Mouse (Mus musculus) embryonic facial prominence, embryonic 12.5 days (tissue): Measurements from ENCODE around the gene Bud13. TPM values are rescaled to one million over a fixed set of nuclear protein-coding genes. Genes with fewer than 3 reads are reported as not detected.
"Not testable (repeated sequence)": the region's sequence is repeated elsewhere in the genome, so short reads cannot be mapped to it uniquely, and the experiment has no call there.

Source experiments
- ATAC-seq: fragments of 200-750 bp; cut with Nextera tagmentation; 2 replicates; pipeline ENCODE4 v1.8.0; 2017; ENCODE audit not compliant: insufficient number of reproducible peaks, insufficient read depth, low FRiP score, low TSS enrichment
- H3K27ac ChIP-seq: fragments of 300-500 bp; sonication (generic); 2 replicates; pipeline ENCODE4 v1.5.1; 2016; ENCODE audit warnings: mild to moderate bottlenecking
- H3K27me3 ChIP-seq: fragments of 300-500 bp; sonication (generic); 2 replicates; pipeline ENCODE4 v1.6.1; 2016; ENCODE audit warnings: mild to moderate bottlenecking, moderate library complexity
- H3K36me3 ChIP-seq: fragments of 300-500 bp; sonication (generic); 2 replicates; pipeline ENCODE4 v1.6.1; 2016; ENCODE audit warnings: mild to moderate bottlenecking
- H3K4me1 ChIP-seq: fragments of 300-500 bp; sonication (generic); 2 replicates; pipeline ENCODE4 v1.6.1; 2016
- H3K4me2 ChIP-seq: fragments of 300-500 bp; sonication (generic); replicated peaks from 2 replicates; pipeline ENCODE4 v1.6.1; 2016; ENCODE audit warnings: mild to moderate bottlenecking, moderate library complexity
- H3K4me3 ChIP-seq: fragments of 300-500 bp; sonication (generic); 2 replicates; pipeline ENCODE4 v1.5.1; 2016; ENCODE audit warnings: mild to moderate bottlenecking
- H3K9ac ChIP-seq: fragments of 300-500 bp; sonication (generic); 2 replicates; pipeline ENCODE4 v1.6.1; 2016; ENCODE audit warnings: mild to moderate bottlenecking, moderate library complexity
- H3K9me3 ChIP-seq: fragments of 300-500 bp; sonication (generic); 2 replicates; pipeline ENCODE4 v1.6.1; 2016; ENCODE audit warnings: mild to moderate bottlenecking, moderate library complexity
- WGBS: fragments of 180-500 bp; shearing (Covaris S2); methylation state at CpG from one replicate; pipeline ENCODE4 v1.1.7; 2016; 5-methylcytosine and 5-hydroxymethylcytosine counted together
- polyA plus RNA-seq: library from polyadenylated mRNA; unstranded; fragments of >200 nt; fragmentation: Nextera tagmentation; extraction: Ambion mirVana; gene quantifications from 2 replicates; pipeline ENCODE4 v1.2.1, GENCODE M21; 2016

The Bud13 gene
- polyA plus RNA-seq, 1 experiment from 2014 or later, result 35.7 TPM

DNA sequence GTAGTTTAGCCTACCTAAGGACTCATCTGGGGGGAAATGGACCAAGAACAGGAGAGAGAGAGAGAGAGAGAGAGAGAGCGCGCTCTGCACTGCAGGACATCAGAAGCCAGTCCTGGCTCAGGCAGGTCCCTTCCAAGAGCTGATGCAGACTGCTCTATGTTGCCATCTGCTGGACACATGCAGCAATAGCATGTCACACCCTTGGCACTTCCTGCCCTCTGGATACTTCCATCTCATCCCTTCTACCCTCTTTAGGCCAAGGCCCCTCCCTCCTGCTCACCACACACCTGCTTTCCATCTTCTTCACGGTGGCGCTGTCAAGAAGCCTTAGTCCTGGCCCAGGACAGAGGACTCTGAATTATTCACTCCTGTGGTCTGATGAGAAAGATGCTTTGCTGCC is 31.7 kb downstream of the Bud13 start:
- no peak overlapping the region for H3K4me3 ChIP-seq
- peaks cover 11% of the 10 kb centered on the region; the same call in 1 of the 2 replicates for H3K4me1 ChIP-seq
- no peak overlapping the region for H3K4me2 ChIP-seq
- peaks cover 3% of the 10 kb centered on the region; the same call in 1 of the 2 replicates for H3K9me3 ChIP-seq
- 4% methylated on average over 4 of the region's 4 CpGs for WGBS
- no peak overlapping the region for H3K27ac ChIP-seq
- no peaks in the 10 kb centered on the region; the same call in 1 of the 2 replicates for H3K27me3 ChIP-seq
- no peak overlapping the region for H3K9ac ChIP-seq
- ATAC-seq, result 0 out of 2 replicates have a peak, but pooled peaks have one; percentile 41
- H3K36me3 ChIP-seq, result no peaks in the 10 kb centered on the region

GRCm38 (mm10) chr9:46314921-46315320 is 32.1 kb downstream of the Bud13 start:
- Histone ChIP-seq H3K4me1 (peaks cover 11% of the 10 kb centered on the region; the same call in 1 of the 2 replicates), H3K27me3 (no peaks in the 10 kb centered on the region), H3K9ac (no peak overlapping the region), H3K4me3 (no peak overlapping the region), H3K9me3 (peaks cover 3% of the 10 kb centered on the region; the same call in 1 of the 2 replicates), H3K27ac (no peak overlapping the region), H3K36me3 (no peaks in the 10 kb centered on the region), H3K4me2 (no peak overlapping the region)
- 0 out of 2 replicates have a peak, but pooled peaks have one; percentile 24 for ATAC-seq
- 48% methylated on average over 2 of the region's 2 CpGs for WGBS

DNA sequence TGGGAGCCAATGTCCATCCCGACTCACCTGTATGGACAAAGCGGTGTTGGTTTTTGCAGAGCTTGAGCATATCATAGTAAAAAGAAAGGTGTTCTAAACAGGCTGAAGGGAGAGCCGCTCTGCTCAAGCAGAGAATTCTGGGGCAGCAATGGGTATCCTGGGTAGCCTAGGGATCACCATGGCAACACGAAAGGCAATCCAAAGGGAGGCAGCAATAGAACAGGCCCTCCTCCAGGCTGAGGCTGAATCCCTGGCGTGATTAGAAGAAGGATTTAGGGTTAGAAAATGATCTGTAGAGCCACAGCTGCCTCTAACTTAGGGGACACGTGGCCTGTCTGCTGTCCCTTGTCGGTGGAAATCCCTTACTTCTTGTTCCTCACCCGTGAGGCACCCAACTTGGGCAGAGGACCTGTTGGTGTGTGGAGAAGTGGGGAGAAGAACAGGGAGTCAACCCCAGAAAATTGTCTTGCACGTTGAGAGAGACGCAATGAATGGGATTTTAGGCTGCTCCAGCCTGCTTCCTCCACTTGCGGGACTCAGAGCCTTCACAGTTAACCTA is 33.1 kb downstream of the Bud13 start:
- Histone ChIP-seq H3K4me2 (no peak overlapping the region), H3K9ac (no peak overlapping the region), H3K4me3 (no peak overlapping the region), H3K27ac (no peak overlapping the region; the same call in 1 of the 2 replicates), H3K4me1 (peaks cover 11% of the 10 kb centered on the region; the same call in 1 of the 2 replicates), H3K9me3 (peaks cover 3% of the 10 kb centered on the region; the same call in 1 of the 2 replicates), H3K27me3 (no peaks in the 10 kb centered on the region), H3K36me3 (no peaks in the 10 kb centered on the region)
- WGBS, result 35% methylated on average over 11 of the region's 11 CpGs
- ATAC-seq, result no peak

DNA sequence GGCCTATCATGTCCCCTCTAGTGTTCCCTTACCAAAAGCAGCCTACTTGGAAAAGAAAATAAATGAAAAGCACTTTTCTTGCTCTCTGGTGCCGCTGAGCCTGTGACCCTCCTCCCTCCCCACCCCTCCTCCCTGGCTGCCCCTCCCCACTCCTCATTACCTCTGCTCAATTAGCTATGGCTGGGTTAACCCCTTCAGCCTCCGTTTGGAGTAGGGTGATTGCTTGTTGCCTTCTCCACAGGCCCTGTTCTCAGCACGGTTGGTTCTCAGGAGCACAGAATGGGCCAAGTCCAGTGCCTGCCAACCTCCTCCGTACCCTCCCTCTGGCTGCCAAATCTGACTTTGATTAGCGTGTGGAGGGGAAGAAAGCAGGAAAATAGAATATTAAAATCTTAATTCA is 33.6 kb downstream of the Bud13 start:
- Histone ChIP-seq H3K27ac (no peak overlapping the region), H3K9ac (no peak overlapping the region), H3K4me1 (peaks cover 11% of the 10 kb centered on the region; the same call in 1 of the 2 replicates), H3K4me2 (no peak overlapping the region), H3K27me3 (no peaks in the 10 kb centered on the region), H3K4me3 (no peak overlapping the region), H3K36me3 (no peaks in the 10 kb centered on the region), H3K9me3 (peaks cover 3% of the 10 kb centered on the region; the same call in 1 of the 2 replicates)
- 18% methylated on average over 5 of the region's 5 CpGs for WGBS
- no peak for ATAC-seq

GRCm38 (mm10) chr9:46316909-46317308 is 34.1 kb downstream of the Bud13 start:
- WGBS, result 56% methylated on average over 8 of the region's 8 CpGs
- Histone ChIP-seq H3K9me3 (peaks cover 3% of the 10 kb centered on the region; the same call in 1 of the 2 replicates), H3K27me3 (no peaks in the 10 kb centered on the region), H3K9ac (no peak overlapping the region), H3K36me3 (no peaks in the 10 kb centered on the region), H3K27ac (no peak overlapping the region), H3K4me3 (no peak overlapping the region), H3K4me2 (no peak overlapping the region), H3K4me1 (peaks cover 11% of the 10 kb centered on the region; the same call in 1 of the 2 replicates)
- ATAC-seq, result no peak

- WGBS, result 92% methylated on average over 3 of the region's 3 CpGs
- peaks cover 3% of the 10 kb centered on the region; the same call in 1 of the 2 replicates for H3K9me3 ChIP-seq
Measured at GRCm38 (mm10) chr9:46317957-46318356, 35.1 kb downstream of the Bud13 start.

GRCm38 (mm10) chr9:46319886-46320285 is 37.1 kb downstream of the Bud13 start, which contains the start of gene 4931429L15Rik:
Gene 4931429L15Rik, minus strand, starts transcription at chr9:46319986.
- not testable (repeated sequence) for H3K4me2 ChIP-seq, H3K36me3 ChIP-seq, H3K9ac ChIP-seq, ATAC-seq, H3K27me3 ChIP-seq, H3K27ac ChIP-seq, H3K9me3 ChIP-seq, H3K4me3 ChIP-seq
- 84% methylated on average over 6 of the region's 6 CpGs for WGBS
- peaks cover 11% of the 10 kb centered on the region; the same call in 1 of the 2 replicates for H3K4me1 ChIP-seq

More at GRCm38 (mm10) chr9:46317957-46318356, 35.1 kb downstream of the Bud13 start:
- no peak overlapping the region for H3K9ac ChIP-seq
- H3K4me1 ChIP-seq, result peaks cover 11% of the 10 kb centered on the region; the same call in 1 of the 2 replicates
- no peaks in the 10 kb centered on the region for H3K36me3 ChIP-seq
- H3K4me2 ChIP-seq, result no peak overlapping the region
- no peaks in the 10 kb centered on the region for H3K27me3 ChIP-seq
- H3K27ac ChIP-seq, result no peak overlapping the region
- no peak overlapping the region for H3K4me3 ChIP-seq
- no peak for ATAC-seq

DNA sequence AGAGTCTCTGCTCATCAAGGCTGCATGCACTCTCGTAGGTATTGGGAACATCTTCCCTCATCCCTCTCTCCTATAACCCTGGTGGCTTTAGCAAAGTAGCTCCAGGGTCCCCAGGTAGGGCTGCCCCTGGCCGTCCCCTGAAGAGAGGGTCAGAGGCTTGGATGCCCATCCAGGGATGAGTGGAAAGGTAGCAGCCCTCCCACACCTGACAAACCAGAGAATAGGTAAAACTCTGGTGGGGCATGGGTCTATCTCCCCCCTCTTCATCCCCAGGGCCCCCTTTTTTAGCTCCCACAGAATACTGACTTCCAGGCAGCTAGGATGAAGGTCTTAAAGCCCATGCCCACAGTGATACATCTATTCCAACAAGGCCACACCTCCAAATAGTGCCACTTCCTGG is 37.7 kb downstream of the Bud13 start:
- H3K9me3 ChIP-seq, result peaks cover 3% of the 10 kb centered on the region; the same call in 1 of the 2 replicates
- H3K4me1 ChIP-seq, result peaks cover 11% of the 10 kb centered on the region; the same call in 1 of the 2 replicates
- ATAC-seq, result no peak
- WGBS, result 86% methylated on average over 2 of the region's 2 CpGs
- H3K36me3 ChIP-seq, result no peaks in the 10 kb centered on the region
- no peak overlapping the region for H3K4me2 ChIP-seq
- no peak overlapping the region for H3K4me3 ChIP-seq
- no peak overlapping the region for H3K9ac ChIP-seq
- H3K27me3 ChIP-seq, result no peaks in the 10 kb centered on the region
- H3K27ac ChIP-seq, result no peak overlapping the region

DNA sequence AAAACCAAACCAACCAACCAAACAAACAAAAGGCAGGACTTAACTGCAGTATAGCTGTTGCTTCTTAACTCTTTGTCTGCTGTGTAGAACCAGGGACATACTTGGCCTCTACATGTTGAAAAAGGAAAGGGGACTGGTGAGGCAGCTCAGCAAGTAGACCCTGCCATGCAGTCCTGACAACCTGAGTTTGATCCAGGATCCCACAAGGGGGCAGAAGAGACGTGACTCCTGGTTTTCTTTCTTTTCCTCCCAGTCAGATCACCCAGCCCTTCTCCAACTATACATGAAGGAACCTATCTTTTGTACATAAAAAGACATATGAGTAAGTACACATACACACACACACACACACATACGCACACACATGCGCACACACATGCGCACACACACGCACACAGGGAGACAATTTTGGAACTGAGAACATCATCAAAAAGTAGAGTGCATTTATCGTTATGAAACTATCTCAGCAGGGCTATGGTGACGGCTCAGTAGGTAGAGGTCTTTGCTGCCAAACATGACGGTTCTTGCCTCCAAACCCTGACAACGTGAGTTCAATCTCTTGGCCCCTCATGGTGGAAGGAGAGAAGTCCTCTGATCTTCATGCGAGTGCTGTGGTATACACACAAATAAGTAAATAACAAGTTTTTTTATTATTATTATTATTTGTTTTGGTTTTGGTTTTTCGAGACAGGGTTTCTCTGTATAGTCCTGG is 44.0 kb downstream of the Bud13 start:
- ATAC-seq, result no peak
- 89% methylated on average over 11 of the region's 11 CpGs for WGBS

DNA sequence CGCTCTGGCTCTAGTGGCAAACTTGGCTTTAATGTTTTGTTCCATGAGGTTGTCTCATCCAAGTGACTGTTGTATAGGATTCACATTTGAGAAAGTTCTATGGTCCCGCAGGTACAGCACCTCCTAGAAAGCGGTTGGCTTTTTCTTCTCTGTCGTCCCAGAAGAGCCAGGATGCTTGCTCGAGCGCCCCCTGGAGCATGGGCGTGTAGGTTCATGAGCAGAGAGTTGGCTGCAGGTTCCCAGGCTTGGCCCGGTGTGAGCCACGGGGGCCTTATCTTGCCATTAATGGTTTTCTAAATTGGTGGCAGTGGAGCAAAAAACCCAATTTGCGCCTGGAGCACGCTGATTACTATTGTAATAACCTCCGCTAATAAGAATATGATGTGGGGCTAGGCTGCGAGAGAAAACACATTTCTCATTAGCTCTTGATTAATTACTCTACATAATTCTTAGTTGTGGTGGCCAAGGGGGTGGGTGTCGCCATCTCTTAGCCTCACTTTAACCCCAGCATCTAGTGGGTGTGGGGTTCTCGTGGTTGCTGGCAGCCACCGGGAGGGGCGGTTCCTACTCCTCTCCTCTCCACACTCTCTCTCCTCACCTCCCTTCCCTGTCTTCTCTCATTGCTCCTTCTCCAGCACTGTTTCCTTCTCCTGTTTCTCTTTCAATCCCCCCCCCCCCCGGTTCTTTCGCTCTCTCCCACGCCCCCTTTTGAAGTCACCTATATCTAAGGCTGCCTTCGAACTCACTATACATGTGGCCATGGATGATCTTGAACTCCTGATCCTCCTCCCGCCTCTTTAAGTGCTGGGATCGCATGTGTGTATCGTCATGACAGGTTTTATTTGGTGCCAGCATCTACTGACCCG is 45.1 kb downstream of the Bud13 start:
- H3K4me2 ChIP-seq, result peak overlapping the region; percentile 47; the same call in 1 of the 2 replicates
- no peaks in the 10 kb centered on the region for H3K36me3 ChIP-seq
- 0 out of 2 replicates have a peak, but pooled peaks cover 4% of the 10 kb centered on the region for H3K4me1 ChIP-seq
- no peak overlapping the region for H3K4me3 ChIP-seq
- H3K27me3 ChIP-seq, result no peaks in the 10 kb centered on the region
- no peak overlapping the region; the same call in 1 of the 2 replicates for H3K27ac ChIP-seq
- H3K9me3 ChIP-seq, result no peaks in the 10 kb centered on the region
- H3K9ac ChIP-seq, result peak overlapping the region; percentile 50; the same call in 1 of the 2 replicates
- no peak for ATAC-seq
- 70% methylated on average over 25 of the region's 25 CpGs for WGBS

More for the DNA sequence above, 44.0 kb downstream of the Bud13 start:
- Histone ChIP-seq H3K27ac (no peak overlapping the region), H3K36me3 (no peaks in the 10 kb centered on the region), H3K4me2 (no peak overlapping the region), H3K4me3 (no peak overlapping the region), H3K27me3 (no peaks in the 10 kb centered on the region), H3K9me3 (no peaks in the 10 kb centered on the region), H3K9ac (no peak overlapping the region), H3K4me1 (0 out of 2 replicates have a peak, but pooled peaks cover 4% of the 10 kb centered on the region)
